Mouse (Mus musculus) thymus, adult 2 months (tissue): ENCODE results near the gene Gcm1.

Source experiments
- CTCF ChIP-seq: fragments of 200-500 bp; IDR thresholded peaks from 2 replicates; pipeline ENCODE4 v1.5.1; 2012; ENCODE audit warnings: mild to moderate bottlenecking, control low read depth, low read length, moderate library complexity, borderline replicate concordance; ENCODE audit not compliant: control insufficient read depth, poor library complexity, insufficient read depth; ENCODE audit errors: extremely low read depth
- POLR2A ChIP-seq: fragments of 200-500 bp; IDR thresholded peaks from 2 replicates; pipeline ENCODE4 v1.6.1; 2012; ENCODE audit warnings: mild to moderate bottlenecking, low read length, control low read depth, moderate library complexity; ENCODE audit not compliant: control insufficient read depth, poor library complexity, insufficient read depth; ENCODE audit errors: extremely low read depth

DNA sequence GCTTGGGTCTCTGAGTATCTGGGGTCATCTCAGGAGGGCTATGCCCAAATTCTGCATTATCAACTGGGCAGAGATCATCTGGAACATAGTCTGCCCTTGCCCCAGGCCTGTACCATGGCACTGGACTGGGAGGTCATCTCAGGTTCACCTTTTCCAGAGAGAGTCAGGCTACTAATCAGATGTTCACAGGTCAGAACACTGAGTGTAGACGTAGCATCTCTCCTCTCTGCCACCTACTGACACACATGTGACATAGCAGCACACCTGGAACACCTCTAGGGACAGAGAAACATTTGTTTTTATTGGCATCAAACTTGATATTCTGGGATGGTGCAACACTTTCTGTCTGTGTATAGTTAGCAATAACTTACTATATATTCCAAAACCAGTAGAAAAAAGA is 37.9 kb upstream of the Gcm1 start:
- TF ChIP-seq POLR2A (no peak), CTCF (no peak)
